Mouse (Mus musculus) spleen, adult 2 months (tissue): ENCODE results near the gene Grb14. TPM values are rescaled to one million over a fixed set of nuclear protein-coding genes. Genes with fewer than 3 reads are reported as not detected.

ENCODE experiments used
- DNase-seq, 2 experiments: peaks; one replicate each; pipeline versions ENCODE4 v3.0.0 to v3.0.0-alpha.2; 2012 to 2021; ENCODE audit warnings: low spot score in 2 of 2, low read depth in 1 of 2
- H3K27ac ChIP-seq: fragments of 200-500 bp; 2 replicates; pipeline ENCODE4 v1.5.1; 2012; ENCODE audit warnings: low read length, inconsistent platforms; ENCODE audit not compliant: insufficient read depth
- H3K27me3 ChIP-seq: fragments of 200-500 bp; 2 replicates; pipeline ENCODE4 v1.6.1; 2012; ENCODE audit warnings: mild to moderate bottlenecking, moderate library complexity, low read length, inconsistent platforms; ENCODE audit not compliant: control insufficient read depth, insufficient read depth
- H3K36me3 ChIP-seq: fragments of 200-500 bp; 2 replicates; pipeline ENCODE4 v1.6.1; 2012; ENCODE audit warnings: mild to moderate bottlenecking, low read length, inconsistent platforms; ENCODE audit not compliant: control insufficient read depth, insufficient read depth
- H3K4me1 ChIP-seq: fragments of 200-500 bp; 2 replicates; pipeline ENCODE4 v1.6.1; 2011; ENCODE audit warnings: inconsistent platforms; ENCODE audit not compliant: control insufficient read depth, insufficient read depth, insufficient read length
- H3K4me3 ChIP-seq: fragments of 200-500 bp; 2 replicates; pipeline ENCODE4 v1.5.1; 2011; ENCODE audit warnings: mild to moderate bottlenecking, inconsistent platforms; ENCODE audit not compliant: insufficient read depth, insufficient read length; ENCODE audit errors: extremely low read depth
- CTCF ChIP-seq: fragments of 200-500 bp; IDR thresholded peaks from 2 replicates; pipeline ENCODE4 v1.5.1; 2011; ENCODE audit warnings: mild to moderate bottlenecking, inconsistent platforms; ENCODE audit not compliant: insufficient read depth, insufficient read length, insufficient replicate concordance; ENCODE audit errors: extremely low read depth
- POLR2A ChIP-seq: fragments of 200-500 bp; IDR thresholded peaks from 2 replicates; pipeline ENCODE4 v1.6.1; 2011; ENCODE audit warnings: low read depth, low read length, inconsistent platforms
- WGBS: fragments of 180-500 bp; shearing (Covaris S2); methylation state at CpG from one replicate; pipeline ENCODE4 v1.1.7; 2018; 5-methylcytosine and 5-hydroxymethylcytosine counted together
- polyA plus RNA-seq: library from polyadenylated mRNA; depleted of rRNA; stranded (reverse); fragments of >200 nt; gene quantifications from 2 replicates; pipeline ENCODE4 v1.2.3, GENCODE M21; 2012

Grb14 gene
- polyA plus RNA-seq, 1 experiment: 0.44 TPM

DNA sequence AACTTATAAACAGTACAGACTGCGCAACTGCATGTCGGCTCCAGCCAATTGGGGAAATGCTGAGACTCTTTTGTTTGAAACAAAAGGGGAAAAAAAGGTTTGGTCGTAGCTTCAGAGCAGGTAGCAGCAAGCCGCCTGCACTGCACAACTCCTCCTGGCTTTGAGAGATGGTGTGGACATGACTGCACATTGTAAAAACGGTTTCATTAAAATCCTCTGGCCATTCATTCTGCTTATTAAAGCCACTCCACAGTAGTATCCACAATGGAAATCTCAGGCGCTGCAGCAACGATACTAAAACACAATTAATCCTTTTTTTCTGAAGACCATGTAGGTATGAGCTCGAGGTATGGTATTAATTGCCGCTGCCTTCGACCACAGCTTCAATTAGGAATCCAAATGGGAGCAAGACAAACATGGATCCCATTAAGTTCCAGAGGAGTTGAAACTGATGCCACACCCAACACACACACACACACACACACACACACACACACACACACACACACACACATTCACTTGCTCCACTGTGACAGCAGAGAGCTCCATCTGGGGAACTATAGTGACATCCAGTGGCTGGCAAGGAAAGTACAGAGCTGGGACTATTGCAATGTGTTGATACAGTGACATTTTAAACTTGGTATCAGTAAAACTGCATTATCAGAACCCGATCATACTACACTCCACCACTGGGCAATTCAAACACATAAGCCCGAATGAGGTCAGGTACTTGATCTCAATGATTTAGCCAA is 76.2 kb downstream of the Grb14 start:
- 87% methylated on average over 12 of the region's 12 CpGs for WGBS
- H3K4me3 ChIP-seq: no peak overlapping the region
- H3K4me1 ChIP-seq: no peaks in the 10 kb centered on the region
- TF ChIP-seq POLR2A (no peak), CTCF (no peak)
- no peak overlapping the region for H3K27ac ChIP-seq
- DNase-seq: no peak
- H3K36me3 ChIP-seq: no peaks in the 10 kb centered on the region
- no peaks in the 10 kb centered on the region for H3K27me3 ChIP-seq

DNA sequence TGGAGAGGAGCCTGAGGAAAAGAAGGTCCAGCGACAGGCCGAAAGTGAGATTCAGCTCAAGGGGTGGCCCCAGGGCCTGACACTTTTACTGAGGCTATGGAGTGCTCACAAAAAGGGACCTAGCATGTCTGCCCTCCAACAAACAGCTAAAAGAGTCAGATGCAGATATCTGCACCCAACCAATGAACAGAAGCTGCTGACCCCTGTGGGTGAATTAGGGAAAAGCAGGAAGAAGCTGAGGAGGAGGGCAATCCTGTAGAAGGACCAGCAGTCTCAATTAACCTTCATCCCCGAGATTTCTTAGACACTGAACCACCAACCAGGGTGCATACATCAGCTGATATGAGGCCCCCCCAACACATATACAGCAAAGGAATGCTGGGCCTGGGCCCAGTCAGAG is 77.3 kb downstream of the Grb14 start:
- WGBS: 73% methylated on average over 3 of the region's 3 CpGs
- no peak overlapping the region for H3K4me3 ChIP-seq
- no peak for DNase-seq
- H3K36me3 ChIP-seq: no peaks in the 10 kb centered on the region
- no peaks in the 10 kb centered on the region for H3K27me3 ChIP-seq
- no peaks in the 10 kb centered on the region for H3K4me1 ChIP-seq
- TF ChIP-seq CTCF (no peak), POLR2A (no peak)
- H3K27ac ChIP-seq: no peak overlapping the region

DNA sequence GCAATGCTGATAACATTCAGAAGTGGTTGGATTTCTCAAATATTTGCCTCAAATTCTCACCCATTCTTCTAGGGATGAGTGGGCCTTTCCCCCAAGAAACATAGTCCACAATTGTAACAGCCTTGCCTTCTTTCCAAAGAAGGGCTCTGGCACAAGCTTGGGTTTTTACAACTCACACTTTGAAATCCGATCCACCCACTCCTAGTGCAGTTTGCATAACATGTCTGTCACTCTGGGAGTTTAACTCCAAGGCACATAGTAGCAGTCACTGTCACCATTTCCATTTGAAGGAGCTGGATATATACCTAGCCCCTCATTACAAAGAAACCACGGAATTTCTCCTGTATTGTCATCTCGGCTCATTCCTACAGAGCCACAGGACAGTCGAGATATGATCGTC is 103.9 kb downstream of the Grb14 start:
- no peaks in the 10 kb centered on the region for H3K27me3 ChIP-seq
- no peak for TF ChIP-seq POLR2A
- TF ChIP-seq CTCF: no peak
- no peak overlapping the region for H3K4me3 ChIP-seq
- H3K4me1 ChIP-seq: no peaks in the 10 kb centered on the region
- 83% methylated on average over 5 of the region's 5 CpGs for WGBS
- H3K36me3 ChIP-seq: no peaks in the 10 kb centered on the region
- DNase-seq: no peak
- H3K27ac ChIP-seq: no peak overlapping the region

- H3K4me1 ChIP-seq: no peaks in the 10 kb centered on the region
- TF ChIP-seq POLR2A (no peak), CTCF (no peak)
- 68% methylated on average over 6 of the region's 6 CpGs for WGBS
- no peak overlapping the region for H3K4me3 ChIP-seq
- no peaks in the 10 kb centered on the region for H3K36me3 ChIP-seq
- no peaks in the 10 kb centered on the region for H3K27me3 ChIP-seq
- no peak overlapping the region for H3K27ac ChIP-seq
- DNase-seq: no peak
These were observed 109.3 kb downstream of the Grb14 start for GRCm38 (mm10) chr2:64915448-64915847.

DNA sequence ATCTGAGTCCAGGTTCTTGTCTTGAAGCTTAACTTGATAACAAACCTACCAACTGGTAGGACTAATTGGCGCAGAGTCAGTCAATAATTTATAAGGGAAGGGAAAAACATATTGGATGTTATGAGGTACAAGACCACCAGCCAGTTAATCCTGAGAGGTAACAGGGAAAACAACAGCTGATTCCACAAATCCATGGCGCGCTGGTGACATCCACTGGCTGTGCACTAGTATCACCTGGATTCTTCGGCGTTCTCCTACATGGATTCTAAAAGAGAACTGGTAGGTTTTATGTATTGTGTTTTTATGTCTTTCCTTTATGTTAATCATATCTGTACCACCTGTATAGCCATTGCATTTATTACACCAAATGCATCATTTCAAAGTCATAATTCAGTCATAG is 119.9 kb downstream of the Grb14 start:
- Histone ChIP-seq H3K27me3 (no peaks in the 10 kb centered on the region), H3K27ac (no peak overlapping the region), H3K36me3 (no peaks in the 10 kb centered on the region), H3K4me3 (no peak overlapping the region), H3K4me1 (no peaks in the 10 kb centered on the region)
- 91% methylated on average over 5 of the region's 5 CpGs for WGBS
- no peak for TF ChIP-seq POLR2A
- TF ChIP-seq CTCF: no peak
- no peak for DNase-seq

DNA sequence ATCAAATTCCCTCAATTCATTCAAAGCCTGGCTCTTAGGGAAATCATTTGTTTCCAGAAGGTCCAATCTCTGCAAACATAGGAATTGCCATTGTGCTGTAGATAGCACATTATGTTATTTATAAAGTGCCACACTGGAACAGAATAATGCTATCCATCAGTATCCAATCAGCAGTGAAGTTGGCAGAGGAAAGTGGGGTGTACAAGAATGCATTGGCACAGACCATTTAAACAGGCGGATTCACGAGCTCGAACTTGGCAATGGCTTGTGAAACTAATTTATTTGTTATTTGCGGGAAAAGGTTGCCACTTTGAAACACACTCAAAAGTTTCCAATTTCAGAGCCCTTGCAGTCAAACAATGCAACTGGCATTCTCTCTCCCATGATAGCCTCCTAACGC is 126.9 kb downstream of the Grb14 start:
- no peaks in the 10 kb centered on the region for H3K4me1 ChIP-seq
- no peaks in the 10 kb centered on the region for H3K27me3 ChIP-seq
- TF ChIP-seq CTCF: no peak
- TF ChIP-seq POLR2A: no peak
- H3K4me3 ChIP-seq: no peak overlapping the region
- H3K27ac ChIP-seq: no peak overlapping the region
- H3K36me3 ChIP-seq: no peaks in the 10 kb centered on the region
- 94% methylated on average over 5 of the region's 5 CpGs for WGBS
- no peak for DNase-seq

- no peaks in the 10 kb centered on the region for H3K36me3 ChIP-seq
- no peak overlapping the region for H3K4me3 ChIP-seq
- 66% methylated on average over 7 of the region's 7 CpGs for WGBS
- no peak for DNase-seq
- no peak overlapping the region for H3K27ac ChIP-seq
- no peaks in the 10 kb centered on the region for H3K4me1 ChIP-seq
- no peaks in the 10 kb centered on the region for H3K27me3 ChIP-seq
- TF ChIP-seq POLR2A (no peak), CTCF (no peak)
These were observed 131.6 kb downstream of the Grb14 start for GRCm38 (mm10) chr2:64893233-64893632.

DNA sequence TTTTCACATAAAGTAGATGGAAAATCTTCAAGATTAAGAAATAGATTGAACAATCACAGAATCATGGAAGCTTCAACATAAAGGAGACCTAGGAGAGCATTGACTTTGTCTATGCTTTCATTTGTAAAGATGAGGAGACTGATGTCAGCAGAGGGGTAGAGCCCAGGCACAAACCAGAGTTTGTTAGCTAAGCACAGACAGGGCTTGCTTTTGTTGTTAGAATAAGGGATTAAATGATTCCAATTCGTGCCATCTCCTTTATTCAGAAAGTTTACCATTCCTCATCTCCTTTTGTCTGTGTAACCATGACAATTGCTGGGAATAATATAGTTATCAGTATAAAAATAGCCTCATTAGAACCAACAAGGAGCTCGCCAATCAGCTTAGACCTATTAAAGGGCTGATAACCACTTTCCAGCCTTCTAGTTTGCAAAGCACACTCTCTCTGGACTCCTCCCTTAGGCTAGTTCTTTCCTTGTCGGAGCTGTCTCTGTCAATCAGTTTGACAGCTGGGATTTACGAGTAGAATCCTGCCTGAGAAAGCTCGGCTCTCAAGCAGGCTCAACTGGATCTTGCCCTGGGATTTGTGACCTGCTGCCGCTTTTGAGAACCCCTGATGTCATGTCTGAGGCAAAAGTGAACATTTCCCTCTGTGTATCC is 137.6 kb downstream of the Grb14 start:
- H3K4me3 ChIP-seq: no peak overlapping the region
- no peaks in the 10 kb centered on the region for H3K4me1 ChIP-seq
- no peak for DNase-seq
- no peaks in the 10 kb centered on the region for H3K36me3 ChIP-seq
- no peaks in the 10 kb centered on the region for H3K27me3 ChIP-seq
- TF ChIP-seq CTCF (no peak), POLR2A (no peak)
- WGBS: 60% methylated on average over 6 of the region's 6 CpGs
- H3K27ac ChIP-seq: no peak overlapping the region
